Mouse (Mus musculus) midbrain, embryonic 13.5 days (tissue): ENCODE measurements around the gene Akr1b10. TPM values are rescaled to one million over a fixed set of nuclear protein-coding genes. Genes with fewer than 3 reads are reported as not detected.
"Not testable (repeated sequence)": the region's sequence is repeated elsewhere in the genome, so short reads cannot be mapped to it uniquely, and the experiment has no call there.

ENCODE experiments used
- ATAC-seq: fragments of 200-750 bp; cut with Nextera tagmentation; 2 replicates; pipeline ENCODE4 v1.8.0; 2017; ENCODE audit warnings: mild to moderate bottlenecking, moderate TSS enrichment, moderate library complexity
- H3K27ac ChIP-seq: fragments of 300-500 bp; sonication (generic); 2 replicates; pipeline ENCODE4 v1.5.1; 2015; ENCODE audit warnings: inconsistent platforms, mild to moderate bottlenecking, moderate library complexity
- H3K27me3 ChIP-seq: fragments of 300-500 bp; sonication (generic); 2 replicates; pipeline ENCODE4 v1.6.1; 2015; ENCODE audit warnings: mild to moderate bottlenecking, inconsistent platforms
- H3K36me3 ChIP-seq: fragments of 300-500 bp; sonication (generic); 2 replicates; pipeline ENCODE4 v1.6.1; 2015; ENCODE audit warnings: mild to moderate bottlenecking, inconsistent platforms
- H3K4me1 ChIP-seq: fragments of 300-500 bp; sonication (generic); replicated peaks from 2 replicates; pipeline ENCODE4 v1.6.1; 2015; ENCODE audit warnings: inconsistent platforms
- H3K4me2 ChIP-seq: fragments of 300-500 bp; sonication (generic); replicated peaks from 2 replicates; pipeline ENCODE4 v1.6.1; 2015; ENCODE audit warnings: moderate library complexity, mild to moderate bottlenecking, inconsistent platforms
- H3K4me3 ChIP-seq: fragments of 300-500 bp; sonication (generic); replicated peaks from 2 replicates; pipeline ENCODE4 v1.5.1; 2015; ENCODE audit warnings: mild to moderate bottlenecking, inconsistent platforms
- H3K9ac ChIP-seq: fragments of 300-500 bp; sonication (generic); replicated peaks from 2 replicates; pipeline ENCODE4 v1.6.1; 2015; ENCODE audit warnings: mild to moderate bottlenecking, inconsistent platforms
- H3K9me3 ChIP-seq: fragments of 300-500 bp; sonication (generic); 2 replicates; pipeline ENCODE4 v1.6.1; 2016; ENCODE audit warnings: mild to moderate bottlenecking, inconsistent platforms
- WGBS: fragments of 180-500 bp; shearing (Covaris S2); methylation state at CpG from one replicate; pipeline ENCODE4 v1.1.7; 2015; 5-methylcytosine and 5-hydroxymethylcytosine counted together
- polyA plus RNA-seq: library from polyadenylated mRNA; unstranded; fragments of >200 nt; fragmentation: Nextera tagmentation; extraction: Ambion mirVana; gene quantifications from 2 replicates; pipeline ENCODE4 v1.2.1, GENCODE M21; 2015

Gene Akr1b10
- polyA plus RNA-seq, 1 experiment from 2014 or later: 8.1 TPM

DNA sequence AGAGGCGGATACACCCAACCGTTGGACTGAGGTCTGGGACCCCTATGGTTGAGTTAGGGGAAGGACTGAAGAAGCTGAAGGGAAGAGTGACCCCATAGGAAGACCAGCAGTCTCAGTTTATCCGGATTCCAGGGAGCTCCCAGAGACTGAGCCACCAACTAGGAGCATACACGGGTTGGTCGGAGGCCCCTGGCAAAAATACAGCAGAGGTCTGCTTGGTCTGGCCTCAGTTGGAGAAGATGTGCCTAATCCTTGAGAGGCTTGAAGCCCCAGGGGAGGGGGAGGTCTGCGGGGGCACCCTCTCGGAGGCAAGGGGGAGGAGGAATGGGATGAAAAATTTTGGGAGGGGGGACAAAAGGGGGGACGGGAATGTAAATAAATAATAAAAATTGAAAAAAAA lies 617 bp upstream of the Akr1b10 start:
- Histone ChIP-seq H3K9ac (no peak overlapping the region), H3K4me3 (no peak overlapping the region), H3K4me2 (no peak overlapping the region), H3K27ac (no peak overlapping the region), H3K36me3 (no peaks in the 10 kb centered on the region), H3K4me1 (peaks cover 13% of the 10 kb centered on the region), H3K27me3 (0 out of 2 replicates have a peak, but pooled peaks cover 3% of the 10 kb centered on the region), H3K9me3 (no peaks in the 10 kb centered on the region)
- no peak for ATAC-seq
- 46% methylated on average over 8 of the region's 8 CpGs for WGBS

DNA sequence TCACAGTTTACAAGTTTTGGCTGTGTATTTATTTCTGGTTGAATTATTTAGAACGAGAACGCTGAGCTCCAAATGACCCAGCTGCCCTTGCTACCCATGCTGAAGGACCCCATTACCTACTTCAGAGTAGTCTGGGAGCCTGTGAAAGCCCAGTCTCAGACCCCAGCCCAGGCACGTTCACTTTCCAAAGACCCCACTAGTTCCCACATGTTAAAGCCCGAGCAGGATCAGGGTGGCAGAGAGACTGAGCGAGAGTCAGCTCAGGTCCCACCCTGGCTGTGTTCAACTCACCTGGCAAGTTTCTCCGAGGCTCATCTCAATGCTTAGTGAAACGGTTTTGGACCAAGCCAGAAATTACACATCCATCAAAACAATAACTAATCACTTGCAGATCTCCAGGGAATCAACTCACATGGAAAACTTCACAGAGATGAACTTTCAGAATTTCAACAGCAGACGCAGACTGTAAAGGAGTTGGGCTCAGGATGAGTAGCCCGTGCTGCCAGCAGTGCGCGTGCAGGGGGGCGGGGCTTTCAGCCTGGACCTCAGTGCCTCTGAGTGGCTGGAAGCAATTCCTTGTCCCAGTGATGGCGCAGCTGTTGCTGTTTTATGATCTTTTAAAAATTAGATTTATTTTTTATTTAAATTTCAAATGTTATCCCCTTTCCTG lies 818 bp downstream of the Akr1b10 start:
- 6% methylated on average over 13 of the region's 13 CpGs for WGBS

DNA sequence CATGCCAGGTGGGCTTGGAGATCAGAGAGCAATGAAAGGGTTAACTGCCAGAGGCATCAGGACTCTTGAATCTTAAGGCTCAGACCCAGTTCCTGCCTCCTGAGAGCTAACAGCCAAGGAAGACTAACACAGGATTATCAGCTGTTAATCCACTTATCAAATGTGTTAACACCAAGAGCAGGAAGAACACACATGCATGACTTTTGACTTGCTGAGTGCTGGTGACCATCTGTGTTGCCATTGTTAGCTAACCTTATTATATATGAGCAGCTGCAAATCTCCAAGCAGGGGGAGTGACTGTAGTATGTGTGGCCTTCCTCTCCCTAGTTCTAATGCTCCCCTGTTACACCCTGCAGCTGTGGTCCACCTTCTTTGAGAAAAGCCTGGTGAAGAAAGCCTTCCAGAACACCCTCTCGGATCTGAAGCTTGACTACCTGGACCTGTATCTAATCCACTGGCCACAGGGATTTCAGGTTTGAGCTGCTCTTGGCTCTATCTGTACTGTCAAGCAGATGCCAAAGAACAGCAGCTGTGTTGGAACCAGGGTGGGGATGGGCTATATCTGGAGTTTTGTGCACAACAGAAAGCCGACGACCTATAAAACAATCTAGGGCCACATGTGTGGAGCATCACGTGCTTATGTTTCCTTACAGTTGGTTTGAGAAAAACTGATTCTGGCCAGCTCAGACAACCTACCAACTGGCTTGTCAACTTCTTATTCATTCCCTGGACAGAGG lies 4.6 kb downstream of the Akr1b10 start:
- Histone ChIP-seq H3K27me3 (no peaks in the 10 kb centered on the region), H3K9ac (no peak overlapping the region), H3K4me2 (no peak overlapping the region), H3K4me3 (no peak overlapping the region), H3K36me3 (peaks cover 11% of the 10 kb centered on the region), H3K27ac (no peak overlapping the region), H3K4me1 (peaks cover 13% of the 10 kb centered on the region), H3K9me3 (no peaks in the 10 kb centered on the region)
- WGBS: 89% methylated on average over 4 of the region's 4 CpGs
- ATAC-seq: no peak

More for the DNA sequence above, 818 bp downstream of the Akr1b10 start:
- 0 out of 2 replicates have a peak, but pooled peaks have one; percentile 27 for ATAC-seq
- Histone ChIP-seq H3K27me3 (0 out of 2 replicates have a peak, but pooled peaks cover 3% of the 10 kb centered on the region), H3K36me3 (no peaks in the 10 kb centered on the region), H3K4me1 (peaks cover 13% of the 10 kb centered on the region), H3K9me3 (no peaks in the 10 kb centered on the region), H3K4me2 (peak overlapping the region; percentile 68), H3K9ac (no peak overlapping the region; the same call in 1 of the 2 replicates), H3K4me3 (peak overlapping the region; percentile 46), H3K27ac (peak overlapping the region; percentile 25; the same call in 1 of the 2 replicates)

DNA sequence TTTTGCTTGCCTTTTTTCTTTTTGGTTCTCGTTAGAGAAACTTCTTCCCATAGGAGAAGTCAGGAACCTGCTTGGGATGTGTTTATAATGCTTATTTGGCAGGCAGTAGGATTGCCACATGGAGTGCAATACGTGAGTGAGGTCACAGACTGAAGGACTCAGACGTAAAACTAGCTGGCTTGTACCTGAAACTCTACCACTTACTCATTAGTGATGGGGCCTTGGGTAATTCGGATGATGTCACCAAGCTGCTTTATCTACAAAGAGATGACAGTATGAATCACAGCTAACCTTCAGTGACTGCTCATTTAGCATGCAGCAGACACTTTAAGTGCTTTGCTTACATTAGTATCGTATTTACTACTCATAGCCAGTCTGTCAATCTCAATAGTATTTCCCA lies 11.9 kb downstream of the Akr1b10 start:
- Histone ChIP-seq H3K4me1 (no peaks in the 10 kb centered on the region), H3K27ac (no peak overlapping the region), H3K36me3 (peaks cover 10% of the 10 kb centered on the region), H3K9ac (no peak overlapping the region), H3K27me3 (no peaks in the 10 kb centered on the region), H3K4me3 (no peak overlapping the region), H3K9me3 (no peaks in the 10 kb centered on the region), H3K4me2 (no peak overlapping the region)
- WGBS: 80% methylated on average over 5 of the region's 5 CpGs
- no peak for ATAC-seq

DNA sequence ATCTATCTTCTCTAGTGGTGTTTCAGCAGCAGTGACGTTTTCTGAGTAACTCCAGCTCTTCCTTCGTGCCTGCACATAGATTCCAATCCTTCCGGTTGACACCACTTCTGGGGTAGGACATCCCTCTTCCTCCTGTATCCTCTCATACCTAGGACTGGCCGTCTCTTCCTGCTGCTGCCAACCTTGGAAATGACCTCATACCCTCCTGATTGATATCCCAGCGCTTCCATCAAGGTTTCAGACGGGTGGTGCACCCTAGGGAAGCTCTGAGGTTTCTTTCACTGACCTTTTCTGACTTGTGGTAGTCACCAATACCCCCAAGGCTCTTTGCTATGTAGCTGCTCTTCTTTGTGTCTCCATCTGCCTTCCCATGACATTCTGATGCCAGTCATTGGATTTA lies 14.4 kb downstream of the Akr1b10 start:
- H3K4me2 ChIP-seq: no peak overlapping the region
- no peaks in the 10 kb centered on the region for H3K27me3 ChIP-seq
- 93% methylated on average over 6 of the region's 6 CpGs for WGBS
- no peaks in the 10 kb centered on the region for H3K4me1 ChIP-seq
- no peak overlapping the region for H3K4me3 ChIP-seq
- no peak for ATAC-seq
- peaks cover 4% of the 10 kb centered on the region; the same call in 1 of the 2 replicates for H3K36me3 ChIP-seq
- H3K9me3 ChIP-seq: no peaks in the 10 kb centered on the region
- H3K9ac ChIP-seq: no peak overlapping the region
- H3K27ac ChIP-seq: no peak overlapping the region

DNA sequence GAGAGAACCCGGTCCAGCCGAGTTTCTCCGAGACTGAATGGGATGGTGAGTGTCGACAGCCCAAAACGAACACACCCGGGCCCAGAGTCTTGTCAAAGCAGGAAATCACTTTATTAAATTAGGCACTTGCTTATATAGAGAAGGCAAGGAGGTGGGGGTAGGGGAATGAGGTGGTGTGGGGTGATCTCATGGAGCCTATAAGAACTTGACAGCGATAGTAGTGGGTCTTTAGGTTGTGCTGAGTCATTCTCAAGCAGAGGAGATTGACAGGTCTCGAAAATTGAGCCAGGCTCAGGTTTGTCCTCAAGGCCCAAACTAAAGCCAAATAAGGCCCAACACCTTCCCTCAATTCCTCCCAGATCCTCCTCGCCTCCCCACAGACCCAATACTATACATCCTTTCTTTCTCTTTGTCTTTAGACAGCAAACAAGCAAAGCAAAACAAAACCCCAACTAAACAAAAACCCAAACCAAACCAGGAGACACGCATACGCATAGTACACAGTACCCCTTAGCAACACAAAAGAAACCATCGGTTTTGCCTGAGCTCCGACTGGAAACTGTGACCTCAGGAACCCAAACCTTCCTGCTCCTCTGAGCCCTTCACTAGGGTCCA lies 15.7 kb downstream of the Akr1b10 start:
- H3K27me3 ChIP-seq: no peaks in the 10 kb centered on the region
- no peaks in the 10 kb centered on the region for H3K4me1 ChIP-seq
- no peak overlapping the region for H3K9ac ChIP-seq
- H3K27ac ChIP-seq: no peak overlapping the region
- H3K9me3 ChIP-seq: no peaks in the 10 kb centered on the region
- WGBS: 87% methylated on average over 13 of the region's 13 CpGs
- no peak for ATAC-seq
- H3K4me3 ChIP-seq: no peak overlapping the region
- H3K4me2 ChIP-seq: no peak overlapping the region
- H3K36me3 ChIP-seq: no peaks in the 10 kb centered on the region

DNA sequence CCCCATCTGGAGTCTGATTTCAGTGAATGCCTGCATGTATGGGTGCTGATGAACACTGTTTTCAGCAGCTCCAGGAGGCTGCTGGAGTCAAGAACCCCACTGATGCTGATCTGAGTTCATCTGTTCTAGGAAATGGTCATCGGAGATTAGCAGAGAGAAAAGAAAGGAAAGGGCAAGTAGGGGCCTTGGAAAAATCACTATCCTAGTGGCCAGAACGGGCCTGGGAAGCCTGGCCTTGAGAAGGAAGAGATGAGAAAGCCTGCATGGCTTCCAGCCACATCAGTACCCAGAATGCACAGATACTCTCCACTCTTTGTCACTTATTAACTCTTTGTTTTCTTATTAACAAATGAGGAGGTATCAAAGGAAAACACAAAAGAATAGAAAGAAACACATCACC lies 16.7 kb downstream of the Akr1b10 start:
- H3K36me3 ChIP-seq: no peaks in the 10 kb centered on the region
- no peaks in the 10 kb centered on the region for H3K9me3 ChIP-seq
- H3K27ac ChIP-seq: no peak overlapping the region
- no peak overlapping the region for H3K9ac ChIP-seq
- ATAC-seq: no peak
- 82% methylated on average over 2 of the region's 2 CpGs for WGBS
- no peaks in the 10 kb centered on the region for H3K4me1 ChIP-seq
- H3K4me3 ChIP-seq: no peak overlapping the region
- no peaks in the 10 kb centered on the region for H3K27me3 ChIP-seq
- H3K4me2 ChIP-seq: no peak overlapping the region

DNA sequence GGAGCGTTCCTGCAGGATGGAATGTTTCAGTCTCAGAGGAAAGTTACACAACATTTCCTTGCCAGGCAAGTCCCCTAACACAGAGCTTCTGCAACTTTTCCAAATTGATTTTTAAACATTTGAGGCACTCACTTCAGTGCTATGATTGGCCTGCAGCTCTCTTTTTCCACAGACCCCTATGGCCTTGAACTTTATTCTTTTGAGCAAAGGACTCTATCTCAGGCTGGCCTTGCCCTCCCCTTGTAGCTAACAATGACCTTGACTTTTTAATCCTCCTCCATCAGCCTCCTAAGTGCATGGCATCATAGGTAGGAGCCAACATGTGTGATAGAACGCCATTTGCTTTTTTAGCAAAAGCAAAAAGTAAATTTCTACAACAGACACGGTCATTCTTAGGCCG lies 22.7 kb downstream of the Akr1b10 start:
- Histone ChIP-seq H3K36me3 (no peaks in the 10 kb centered on the region), H3K4me1 (no peaks in the 10 kb centered on the region), H3K9ac (no peak overlapping the region), H3K27me3 (no peaks in the 10 kb centered on the region), H3K4me2 (no peak overlapping the region), H3K9me3 (no peaks in the 10 kb centered on the region), H3K27ac (no peak overlapping the region), H3K4me3 (no peak overlapping the region)
- WGBS: 94% methylated on average over 4 of the region's 4 CpGs
- ATAC-seq: no peak

DNA sequence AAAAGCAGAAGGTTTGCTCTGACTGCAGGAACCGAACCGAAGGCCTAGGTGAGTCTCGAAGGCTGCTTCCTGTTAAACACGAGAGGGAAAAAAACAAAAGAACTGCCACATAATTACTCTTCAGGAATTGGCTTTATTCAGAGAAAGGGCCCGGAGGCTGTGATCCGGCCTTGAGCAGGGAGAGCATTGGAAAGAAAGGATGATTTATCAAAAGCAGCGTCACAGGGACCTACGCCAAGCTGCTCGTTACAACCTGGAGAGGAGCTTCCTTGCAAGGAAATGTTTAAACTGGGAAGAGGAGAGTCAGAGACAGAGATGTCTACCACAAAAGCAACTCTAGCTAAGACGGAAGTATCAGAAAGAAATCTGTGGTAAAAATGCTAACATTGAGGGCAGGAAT lies 23.4 kb downstream of the Akr1b10 start:
- H3K4me3 ChIP-seq: no peak overlapping the region
- H3K4me2 ChIP-seq: no peak overlapping the region
- no peak overlapping the region for H3K9ac ChIP-seq
- no peaks in the 10 kb centered on the region for H3K9me3 ChIP-seq
- H3K27ac ChIP-seq: no peak overlapping the region
- no peaks in the 10 kb centered on the region for H3K36me3 ChIP-seq
- 90% methylated on average over 10 of the region's 10 CpGs for WGBS
- H3K27me3 ChIP-seq: no peaks in the 10 kb centered on the region
- no peaks in the 10 kb centered on the region for H3K4me1 ChIP-seq
- no peak for ATAC-seq

DNA sequence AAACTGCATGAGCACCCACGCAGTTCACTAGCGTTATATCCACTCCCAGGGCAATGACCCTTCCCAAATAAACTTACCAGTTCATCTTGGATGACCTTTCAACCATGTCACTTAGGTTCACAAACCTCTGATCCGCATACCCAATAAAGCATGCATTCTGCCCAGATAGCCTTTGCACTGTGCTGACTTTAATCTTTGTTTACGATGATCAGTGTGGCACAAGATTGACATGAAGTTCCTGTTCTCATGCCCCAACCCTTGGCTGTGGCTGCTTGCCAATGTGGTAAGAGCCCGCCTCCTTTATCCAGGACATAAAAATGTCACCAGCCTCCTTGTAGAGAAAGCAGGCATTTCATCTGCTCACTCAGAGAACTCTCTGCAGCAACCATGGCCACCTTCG lies 28.0 kb downstream of the Akr1b10 start, which contains the start of gene Akr1b7:
Akr1b7 (plus strand) TSS at position 312 of the 400 bp plus-strand sequence.
- Histone ChIP-seq H3K4me3 (no peak within 1 kb of the TSS), H3K36me3 (no peaks in the 10 kb centered on the region), H3K9ac (no peak within 1 kb of the TSS), H3K27ac (no peak within 1 kb of the TSS), H3K4me2 (no peak within 1 kb of the TSS), H3K9me3 (no peaks in the 10 kb centered on the region), H3K4me1 (no peaks in the 10 kb centered on the region), H3K27me3 (no peaks in the 10 kb centered on the region)
- 85% methylated on average over 6 of the region's 6 CpGs for WGBS
- no peak for ATAC-seq

DNA sequence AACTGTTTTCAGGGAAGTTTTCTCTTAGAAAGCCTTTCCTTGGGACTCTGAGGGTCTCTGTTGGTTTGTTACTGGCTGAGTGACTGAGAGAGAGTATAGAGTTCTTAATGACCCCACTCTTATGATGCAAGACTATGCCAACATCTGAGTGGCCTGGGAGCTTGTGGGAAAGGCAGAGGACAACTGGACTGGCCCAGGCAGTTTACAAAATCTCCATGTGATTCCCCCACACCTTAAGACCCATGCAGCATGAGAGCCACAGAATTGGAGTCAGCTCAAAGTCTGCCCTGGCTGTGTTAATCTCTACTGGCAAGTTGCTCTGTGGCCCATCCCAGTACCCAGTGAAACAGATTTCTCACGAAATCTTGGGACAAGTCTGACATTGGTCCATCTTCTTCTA lies 28.7 kb downstream of the Akr1b10 start:
- H3K4me3 ChIP-seq: no peak overlapping the region
- no peak for ATAC-seq
- H3K4me2 ChIP-seq: no peak overlapping the region
- H3K27me3 ChIP-seq: no peaks in the 10 kb centered on the region
- no peaks in the 10 kb centered on the region for H3K36me3 ChIP-seq
- H3K4me1 ChIP-seq: no peaks in the 10 kb centered on the region
- 71% methylated on average over 1 of the region's 1 CpGs for WGBS
- H3K9ac ChIP-seq: no peak overlapping the region
- no peaks in the 10 kb centered on the region for H3K9me3 ChIP-seq
- H3K27ac ChIP-seq: no peak overlapping the region

DNA sequence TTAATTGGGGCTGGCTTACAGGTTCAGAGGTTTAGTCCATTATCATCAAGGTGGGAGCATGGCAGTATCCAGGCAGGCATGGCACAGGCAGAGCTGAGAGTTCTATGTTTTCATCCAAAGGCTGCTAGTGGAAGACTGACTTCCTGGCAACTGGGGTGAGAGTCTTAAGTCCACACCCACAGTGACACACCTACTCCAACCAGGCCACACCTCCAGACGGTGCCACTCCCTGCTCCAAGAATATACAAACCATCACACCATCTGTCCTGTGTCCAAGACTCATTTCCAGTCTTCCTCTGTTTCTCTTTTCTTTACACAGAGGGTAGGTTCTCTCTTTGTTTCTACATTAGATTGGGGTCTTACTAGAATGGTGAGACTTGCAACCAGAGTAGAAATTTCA lies 29.4 kb downstream of the Akr1b10 start:
- not testable (repeated sequence) for H3K4me3 ChIP-seq, ATAC-seq, H3K27ac ChIP-seq, H3K4me2 ChIP-seq, H3K4me1 ChIP-seq, H3K27me3 ChIP-seq, H3K9ac ChIP-seq, H3K9me3 ChIP-seq, H3K36me3 ChIP-seq
- 89% methylated on average over 1 of the region's 1 CpGs for WGBS
